Mouse (Mus musculus): ENCODE data around the gene Sbk1.

- TF ChIP-seq EP300 (IDR thresholded peaks at IDR 0.05; ENCODE audit: insufficient read depth, low read depth, low read length) = no peak
- TF ChIP-seq POLR2A (IDR thresholded peaks at IDR 0.05; ENCODE audit: insufficient read depth, low read length) = no peak
- peak; percentile 67 for TF ChIP-seq CTCF (IDR thresholded peaks at IDR 0.05; ENCODE audit: low read depth, low read length)
Measured at GRCm38 (mm10) chr7:126323729-126324128, 51.3 kb downstream of the Sbk1 start.

Measured in ES-Bruce4 (cell line).